Mouse (Mus musculus): ENCODE results near the gene Col20a1.

Gene Col20a1

DNA sequence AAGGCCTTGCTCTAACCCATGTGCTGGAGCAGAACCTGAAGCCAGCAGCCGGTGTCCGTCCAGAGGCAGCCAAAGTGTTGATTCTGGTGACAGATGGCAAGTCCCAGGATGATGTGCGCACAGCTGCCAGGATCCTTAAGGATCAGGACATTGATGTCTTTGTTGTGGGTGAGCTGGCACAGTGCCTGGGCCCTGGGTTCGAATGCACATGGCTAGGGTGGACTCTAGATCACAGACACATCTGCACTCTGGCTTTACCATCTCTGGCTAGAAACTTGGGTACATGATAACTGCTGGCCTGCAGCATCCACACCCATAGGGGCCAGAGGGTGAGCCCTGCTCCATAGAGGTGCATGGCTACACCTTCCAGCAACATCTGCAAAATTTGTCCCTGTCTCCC, 9.1 kb downstream of the Col20a1 start:
- no peak for DNase-seq (ENCODE audit: low spot score)

DNA sequence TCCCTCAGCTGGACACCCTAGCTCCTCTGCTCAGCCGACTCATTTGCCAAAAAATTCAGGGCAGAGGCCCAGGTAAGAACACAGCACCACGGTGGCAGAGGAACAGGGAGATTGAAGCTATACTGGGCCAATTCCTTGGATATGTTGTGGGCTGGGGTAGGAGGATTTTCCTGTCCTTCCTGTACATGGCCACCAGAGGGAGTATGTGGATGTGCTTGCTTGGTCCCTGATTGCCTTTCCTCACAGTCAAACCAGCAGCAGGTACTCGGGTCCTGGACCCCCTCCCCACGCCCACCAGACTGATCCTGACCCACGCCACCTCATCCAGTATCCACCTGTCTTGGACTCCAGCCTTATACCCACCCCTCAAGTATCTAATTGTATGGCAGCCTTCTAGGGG, 10.1 kb downstream of the Col20a1 start:
- DNase-seq (ENCODE audit: low spot score) = peak; percentile 63

DNA sequence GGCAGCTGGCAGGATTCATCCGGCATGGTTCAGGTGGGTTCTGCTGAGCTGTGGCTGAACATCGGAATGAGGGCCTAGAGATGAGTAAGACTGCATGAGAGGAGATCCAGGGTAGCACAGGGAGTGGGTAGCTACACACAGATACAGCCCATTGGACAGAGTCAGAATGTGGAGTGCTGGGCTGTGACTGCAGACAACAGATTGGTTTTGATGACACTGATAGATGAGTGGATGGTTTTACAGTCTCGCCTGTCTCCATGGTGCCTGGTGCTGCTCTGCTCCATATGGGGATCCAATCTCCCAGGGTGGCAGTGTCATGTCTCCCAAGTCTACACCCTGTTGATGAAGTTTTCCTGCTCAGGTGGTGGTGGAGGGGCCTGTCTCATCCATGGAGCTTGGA, 10.6 kb downstream of the Col20a1 start:
- no peak for DNase-seq (ENCODE audit: low spot score)

DNA sequence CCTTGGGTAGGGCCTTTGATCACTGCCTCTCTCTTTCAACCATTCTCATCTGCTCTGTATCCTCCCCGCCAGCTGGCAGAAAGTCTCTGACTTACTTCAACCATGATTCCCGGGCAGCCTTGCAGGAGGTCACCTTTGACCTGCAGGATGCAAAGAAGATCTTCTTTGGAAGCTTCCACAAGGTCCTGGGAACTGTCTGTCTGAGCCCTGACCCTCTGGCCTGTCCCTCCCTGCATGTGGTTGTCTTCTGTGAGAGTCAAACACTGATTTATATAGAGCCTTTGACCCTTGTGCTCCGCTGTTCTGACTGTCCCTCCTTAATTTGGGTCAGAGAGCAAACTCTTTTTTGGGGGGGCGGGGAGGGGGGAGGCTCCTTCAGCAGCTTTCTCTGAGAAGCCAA, 20.7 kb downstream of the Col20a1 start:
- no peak for DNase-seq (ENCODE audit: low spot score)

DNA sequence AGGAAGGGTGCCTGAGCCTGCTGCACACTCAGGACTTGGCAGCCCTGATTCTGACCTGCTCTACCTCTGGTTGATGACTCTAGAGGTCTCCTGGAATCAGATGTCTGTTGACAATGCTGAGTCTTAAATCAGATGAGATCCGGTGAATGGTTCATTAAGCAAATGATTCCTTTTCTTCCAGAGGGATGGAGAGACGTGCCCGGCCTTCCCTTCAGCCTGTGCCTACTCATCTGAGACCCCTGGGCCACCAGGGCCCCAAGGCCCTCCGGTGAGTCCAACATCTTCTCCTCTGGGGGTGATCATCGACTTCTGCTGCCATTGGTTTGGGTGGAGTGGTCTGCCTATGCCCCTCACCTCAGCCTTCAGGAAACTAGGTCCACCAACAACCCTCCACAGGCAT, 22.0 kb downstream of the Col20a1 start:
- no peak for DNase-seq (ENCODE audit: low spot score)

DNA sequence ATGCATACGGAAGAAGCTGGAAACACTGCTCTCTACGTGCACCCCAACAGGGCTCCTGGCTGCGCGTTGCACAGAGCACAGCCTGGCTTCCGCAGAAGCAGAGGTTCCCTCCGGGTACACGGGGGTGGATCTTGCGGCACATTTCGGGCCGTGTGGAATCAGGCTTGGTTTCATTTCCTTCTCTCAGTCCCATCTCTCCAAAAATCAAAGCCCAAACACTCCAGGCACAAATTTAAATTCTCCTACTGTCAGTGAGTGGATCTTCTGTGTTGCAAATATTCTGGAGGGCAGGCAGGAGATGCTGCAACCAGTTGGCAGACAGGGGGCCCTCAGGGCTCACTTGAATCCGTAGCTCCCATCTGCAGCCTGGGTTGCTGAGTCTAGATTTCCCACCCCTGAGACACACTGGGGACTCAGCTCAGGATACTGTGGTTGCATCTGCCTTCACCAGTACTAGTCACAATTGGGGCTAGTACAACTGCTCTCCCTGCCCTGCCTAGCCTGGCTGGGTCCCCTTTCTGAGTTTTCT, 45.1 kb downstream of the Col20a1 start:
- no peak for DNase-seq (ENCODE audit: low spot score)

DNA sequence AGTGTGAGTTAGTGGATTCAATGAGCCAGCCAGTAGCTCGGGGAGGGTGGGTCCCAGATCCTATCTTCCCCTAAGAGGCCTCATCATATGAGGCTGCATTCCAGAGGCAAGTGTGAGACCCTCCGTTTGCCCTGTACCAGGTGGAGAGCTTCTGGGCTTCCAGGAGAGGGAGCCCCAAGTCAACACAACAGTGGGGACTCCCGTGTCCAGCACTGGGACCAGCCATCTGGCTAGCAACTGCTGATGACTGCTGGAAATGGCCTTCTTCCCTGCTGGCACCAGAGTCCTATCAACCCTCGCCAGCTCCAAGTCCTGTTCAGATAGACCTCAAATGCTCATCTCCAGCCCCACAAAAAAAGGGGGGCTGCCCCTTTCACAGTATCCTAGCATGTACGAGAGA, 46.1 kb downstream of the Col20a1 start:
- DNase-seq (ENCODE audit: low spot score) = no peak

DNA sequence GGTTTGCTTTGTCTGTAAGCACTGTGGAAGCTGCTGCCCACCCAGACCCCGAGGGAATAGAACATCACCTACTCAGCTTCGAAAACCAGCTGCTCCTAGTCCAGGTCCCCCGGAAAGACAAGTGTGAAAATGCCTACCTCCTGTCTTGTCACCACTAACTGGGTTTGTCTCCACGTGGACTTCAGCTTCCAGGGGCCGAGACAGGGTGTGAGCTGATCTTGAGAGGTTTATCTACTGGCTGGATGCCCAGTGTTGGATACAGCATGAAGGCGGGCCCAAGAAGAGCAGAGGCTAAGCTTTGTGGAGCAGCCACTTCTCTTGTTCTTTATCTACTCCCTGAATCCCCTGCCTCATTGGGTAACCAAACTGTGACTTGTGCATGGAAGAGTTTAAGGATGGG, 47.0 kb downstream of the Col20a1 start:
- no peak for DNase-seq (ENCODE audit: low spot score)

DNA sequence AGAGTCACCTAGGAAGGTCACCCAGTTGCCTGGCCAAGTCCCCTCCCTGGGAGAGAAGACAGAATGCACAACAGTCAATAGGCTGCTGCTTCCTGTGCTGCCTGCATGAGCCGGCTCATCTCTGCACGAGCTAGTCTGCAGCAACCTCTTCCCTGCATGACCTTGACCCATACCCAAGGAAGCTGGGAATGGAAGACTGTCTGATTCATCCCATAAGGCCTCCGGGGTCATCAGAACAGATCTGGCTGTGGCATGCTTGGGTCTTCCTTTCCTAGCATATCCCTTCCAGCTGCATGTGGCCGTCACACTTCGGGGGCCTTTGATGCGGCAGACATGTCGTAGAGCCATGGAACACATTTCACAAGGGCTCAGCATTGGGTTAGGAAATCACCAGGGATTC, 48.9 kb downstream of the Col20a1 start:
- DNase-seq (ENCODE audit: low spot score) = no peak

DNA sequence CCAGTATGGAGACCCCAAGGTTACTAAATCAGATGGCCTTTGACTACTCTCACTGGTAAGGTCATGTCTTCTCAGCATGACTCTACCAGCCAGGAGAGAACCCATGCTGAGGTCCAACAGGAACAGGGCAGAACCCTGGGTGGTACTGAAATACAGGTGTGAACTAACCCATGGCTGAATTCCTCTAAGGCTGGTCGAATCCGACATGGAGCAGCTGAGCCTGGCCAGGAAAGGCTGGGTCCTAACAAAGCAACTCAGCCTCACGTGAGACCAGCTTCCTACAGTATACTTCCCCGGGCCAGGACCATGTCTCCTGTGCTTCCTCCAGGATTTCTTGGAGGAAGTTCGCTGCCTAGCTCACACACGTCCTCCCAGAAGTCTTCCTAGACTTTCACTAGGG, 50.2 kb downstream of the Col20a1 start:
- no peak for DNase-seq (ENCODE audit: low spot score)

DNA sequence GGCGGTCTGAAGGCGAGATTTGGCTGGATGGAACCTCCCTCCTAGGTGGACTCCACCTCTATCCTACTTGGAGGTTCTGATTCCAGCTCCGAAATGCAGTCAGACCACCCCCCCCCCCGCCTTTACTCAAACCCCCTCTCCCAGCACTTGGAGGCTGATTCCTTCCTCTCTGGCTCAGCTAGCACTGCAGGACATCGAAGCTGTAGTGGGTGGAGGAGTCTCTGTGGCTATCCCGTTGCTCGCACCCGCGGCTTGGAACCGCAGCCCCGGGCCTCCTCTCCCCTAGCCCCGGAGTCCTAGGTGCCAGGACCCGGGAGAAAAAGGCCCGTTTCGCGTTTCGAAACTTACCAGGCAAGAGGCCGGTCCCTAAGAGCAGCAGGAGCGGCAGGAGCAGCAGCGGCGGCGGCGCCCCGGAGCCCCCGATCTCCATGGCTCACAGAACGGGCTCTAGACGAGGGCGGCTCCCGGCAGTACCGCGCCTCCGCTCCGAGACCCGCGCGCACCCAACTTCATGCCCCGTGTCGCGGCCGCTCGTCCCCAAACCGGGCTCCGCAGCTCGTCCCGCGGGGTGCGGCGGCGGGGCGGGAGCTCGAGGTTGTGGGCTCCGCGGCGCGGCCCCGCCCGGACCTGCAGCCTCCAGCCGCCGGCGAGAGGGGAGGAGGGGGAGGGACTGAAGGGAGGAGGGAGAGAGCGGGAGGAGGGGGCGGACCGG, 52.5 kb downstream of the Col20a1 start:
- no peak for DNase-seq (ENCODE audit: low spot score)

DNA sequence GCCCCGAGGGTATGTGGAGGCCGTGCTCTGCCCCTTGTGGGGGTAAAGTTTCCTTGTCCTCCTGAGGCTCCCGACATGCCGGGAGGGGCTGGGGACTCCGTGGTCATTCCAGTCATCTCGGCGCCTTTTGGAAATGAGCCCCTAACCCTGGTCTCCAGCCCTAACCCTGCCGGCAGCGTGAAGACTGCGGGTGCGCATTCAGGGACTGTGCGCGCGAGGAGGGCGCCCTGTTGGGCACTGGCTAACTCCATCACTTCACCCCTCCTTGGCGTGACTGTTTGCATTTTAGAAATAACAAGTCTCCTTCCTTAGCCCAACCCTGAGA, 53.0 kb downstream of the Col20a1 start:
- DNase-seq (ENCODE audit: low spot score) = no peak

DNA sequence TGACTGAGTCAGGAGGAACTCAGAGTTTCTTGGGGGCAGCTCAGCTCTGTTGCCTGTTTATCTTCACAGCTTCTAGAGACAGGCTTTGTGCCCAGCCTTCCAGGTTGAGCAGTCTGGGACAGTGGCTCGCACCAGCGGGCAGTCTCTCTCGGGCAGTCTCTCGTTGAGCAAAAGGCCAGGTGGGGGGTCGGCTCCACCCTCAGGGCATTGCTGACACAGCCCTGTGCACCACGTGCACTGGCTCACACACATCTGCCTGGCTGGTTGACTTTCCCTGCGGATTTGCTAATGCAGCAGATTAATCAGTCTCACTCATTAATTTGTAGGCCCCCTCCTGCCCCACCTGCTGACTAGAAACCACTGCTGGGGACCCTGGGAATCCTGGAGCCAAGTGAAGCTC, 55.6 kb downstream of the Col20a1 start:
- no peak for DNase-seq (ENCODE audit: low spot score)

DNA sequence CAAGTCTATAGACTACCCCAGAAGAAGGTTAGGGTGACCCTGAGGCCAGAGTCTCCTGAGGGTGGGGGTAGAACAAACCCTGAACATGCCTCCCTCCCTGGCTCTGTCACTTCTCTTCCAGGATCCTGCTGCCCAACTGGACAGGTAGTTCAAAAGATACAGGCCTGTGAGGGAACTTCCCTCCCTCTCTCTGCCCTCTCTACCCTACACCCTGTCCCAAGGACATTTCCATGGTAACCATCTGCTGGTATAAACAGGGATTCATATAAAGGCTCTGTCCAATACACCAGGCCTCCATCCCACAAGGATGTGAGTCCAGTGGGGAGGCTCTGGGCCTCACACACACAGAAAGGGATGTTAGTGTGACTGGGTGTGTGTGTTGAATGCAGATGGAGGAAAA, 56.0 kb downstream of the Col20a1 start:
- no peak for DNase-seq (ENCODE audit: low spot score)

DNA sequence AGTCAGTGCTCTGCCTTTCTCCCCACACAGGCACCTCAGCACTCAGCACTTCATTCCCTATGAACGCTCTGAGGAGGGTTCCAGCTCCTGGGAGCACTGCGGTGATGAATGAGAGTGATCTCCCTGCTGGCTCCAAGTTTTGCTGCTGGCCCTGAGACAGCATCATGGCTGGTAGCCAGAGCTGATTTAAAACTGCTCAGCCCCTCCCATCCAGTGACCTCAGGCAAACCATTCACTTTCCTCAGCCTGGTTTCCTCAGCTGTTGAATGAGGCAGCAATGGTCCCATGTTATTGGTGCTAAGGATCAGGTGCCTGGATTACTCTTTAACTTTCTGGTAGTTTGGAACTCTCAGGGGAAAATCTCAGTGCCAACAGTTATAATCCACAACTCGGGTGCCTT, 57.1 kb downstream of the Col20a1 start, which contains the start of gene Chrna4:
Gene Chrna4 (minus strand): TSS at position 110 of the 400 bp plus-strand sequence.
- peak; percentile 55 for DNase-seq (ENCODE audit: low spot score)

DNA sequence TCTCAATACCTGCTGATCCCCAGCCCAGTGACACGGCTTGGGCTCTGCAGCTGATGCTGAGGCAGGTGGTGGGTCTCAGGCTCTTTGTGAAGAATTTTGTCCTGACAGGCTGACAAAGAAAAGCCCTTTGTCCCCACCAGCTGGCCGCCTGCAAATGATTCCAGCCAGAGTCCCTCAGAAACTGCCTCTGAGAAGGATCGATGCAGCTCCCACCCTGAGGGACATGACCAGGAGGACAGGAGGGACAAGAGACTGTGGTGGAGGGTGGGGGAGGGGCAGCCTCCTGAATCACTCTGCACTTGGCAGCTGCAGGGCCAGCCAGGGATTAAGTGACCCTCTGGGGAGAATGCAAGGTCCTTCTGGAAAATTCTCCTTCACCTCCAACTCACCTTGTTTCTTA, 57.7 kb downstream of the Col20a1 start:
- no peak for DNase-seq (ENCODE audit: low spot score)

DNA sequence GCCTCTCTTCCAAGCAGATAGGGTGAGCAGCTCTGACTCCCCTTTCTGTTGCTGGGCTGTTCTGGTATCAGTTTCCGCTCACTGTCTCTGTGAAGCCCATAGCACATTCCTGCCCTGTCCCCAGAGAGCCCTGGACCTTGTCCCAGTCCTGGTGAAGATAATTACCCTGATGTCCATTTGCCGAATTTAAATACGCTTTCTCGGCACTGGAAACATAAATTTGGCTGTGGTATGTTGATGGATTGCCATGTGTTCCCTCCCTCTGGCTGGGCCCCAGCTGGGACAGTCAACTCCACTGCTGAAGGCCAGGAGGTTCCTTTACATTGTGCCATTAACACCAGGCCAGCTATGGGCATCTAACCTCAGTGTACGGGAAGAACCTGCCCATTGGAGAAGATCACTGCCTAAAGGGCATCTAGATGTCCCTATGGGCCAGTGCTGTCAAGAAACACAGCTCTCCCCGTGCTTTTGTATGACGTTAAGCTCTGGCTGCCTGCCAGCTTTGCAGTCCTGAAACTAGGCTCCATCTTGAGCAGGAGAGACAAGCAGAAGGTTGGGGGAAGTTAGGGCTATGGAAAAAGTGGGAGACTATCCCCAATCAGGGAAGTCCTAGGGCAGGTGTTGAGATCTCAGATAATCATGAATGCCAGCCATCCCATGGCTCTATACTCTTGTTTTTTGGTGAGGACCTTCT, 62.1 kb downstream of the Col20a1 start:
- peak; percentile 39 for DNase-seq (ENCODE audit: low spot score)

DNA sequence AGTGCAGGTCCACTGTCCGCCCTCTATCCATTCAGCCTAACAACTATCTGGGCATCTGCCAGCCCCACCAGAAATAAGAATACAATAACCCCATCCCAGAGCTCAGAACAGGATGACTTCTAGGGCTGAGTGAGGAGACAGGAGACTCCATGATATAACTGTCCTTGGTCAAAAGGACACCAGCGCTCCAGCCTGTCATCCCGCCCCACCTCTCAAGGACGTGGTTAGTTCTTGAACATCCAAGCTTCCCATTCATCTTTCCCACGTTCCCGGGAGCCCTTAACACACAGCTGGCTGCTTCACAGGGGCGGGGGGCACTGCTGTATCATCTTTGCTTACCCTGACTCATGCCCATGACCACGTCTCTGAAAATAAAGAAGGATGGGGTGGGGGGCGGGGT, 62.7 kb downstream of the Col20a1 start:
- DNase-seq (ENCODE audit: low spot score) = no peak

DNA sequence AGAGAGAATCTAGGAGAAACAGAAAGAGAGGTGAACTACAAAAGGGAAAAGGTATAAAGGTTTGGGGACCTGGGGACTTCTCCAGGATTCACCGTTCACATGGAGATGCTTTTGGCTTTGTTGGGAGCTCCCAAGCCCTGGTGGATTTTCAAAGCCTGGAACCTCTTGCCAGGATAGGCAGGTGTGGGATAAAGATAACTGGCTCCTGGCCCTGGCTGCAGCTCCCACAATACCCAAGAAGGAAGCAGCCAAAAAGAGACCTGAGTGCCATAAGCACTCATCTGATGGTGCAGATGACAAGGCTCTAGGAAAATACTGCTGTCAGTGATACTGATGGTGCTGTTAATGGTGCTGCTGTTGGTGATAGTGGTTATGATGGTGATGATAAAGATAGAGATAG, 65.8 kb downstream of the Col20a1 start:
- no peak for DNase-seq (ENCODE audit: low spot score)

DNA sequence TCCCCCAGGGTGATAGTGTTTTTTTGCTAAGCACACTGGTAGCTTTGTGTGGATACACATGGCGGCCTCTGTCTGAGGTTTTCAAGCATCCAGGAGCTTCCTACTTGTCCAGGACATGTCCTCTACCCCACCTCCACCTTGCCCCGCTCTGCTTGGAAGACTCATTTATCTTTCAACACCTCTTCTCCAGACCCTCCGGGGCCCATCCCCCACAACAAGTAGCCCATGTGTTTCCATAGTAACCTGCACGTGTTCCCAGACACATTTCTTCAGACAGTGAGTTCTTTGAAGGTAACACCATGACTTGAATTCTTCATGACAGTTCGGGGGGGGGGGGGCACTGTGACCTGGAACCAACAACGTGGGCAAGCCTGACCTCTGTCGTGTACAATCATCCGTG, 71.0 kb downstream of the Col20a1 start:
- DNase-seq (ENCODE audit: low spot score) = no peak

DNA sequence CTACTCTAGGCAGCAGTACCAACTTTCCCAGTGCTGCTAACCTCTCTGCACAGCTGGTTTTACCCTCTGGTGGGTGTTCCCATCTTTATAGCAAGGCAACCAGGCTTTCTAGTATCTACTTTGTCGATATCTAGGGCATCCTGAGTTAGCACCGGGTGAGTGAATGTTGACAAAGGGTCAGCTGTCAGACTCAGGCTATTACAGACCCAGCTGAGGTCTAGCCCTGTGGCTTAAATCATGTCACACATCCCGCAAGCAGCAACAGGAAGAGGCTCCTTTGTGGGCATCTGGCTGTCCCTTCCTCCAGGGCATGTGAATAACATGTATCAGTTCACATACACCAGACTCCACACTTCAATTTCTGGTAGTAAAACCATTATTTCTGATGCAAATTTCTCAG, 71.9 kb downstream of the Col20a1 start:
- DNase-seq (ENCODE audit: low spot score) = no peak

DNA sequence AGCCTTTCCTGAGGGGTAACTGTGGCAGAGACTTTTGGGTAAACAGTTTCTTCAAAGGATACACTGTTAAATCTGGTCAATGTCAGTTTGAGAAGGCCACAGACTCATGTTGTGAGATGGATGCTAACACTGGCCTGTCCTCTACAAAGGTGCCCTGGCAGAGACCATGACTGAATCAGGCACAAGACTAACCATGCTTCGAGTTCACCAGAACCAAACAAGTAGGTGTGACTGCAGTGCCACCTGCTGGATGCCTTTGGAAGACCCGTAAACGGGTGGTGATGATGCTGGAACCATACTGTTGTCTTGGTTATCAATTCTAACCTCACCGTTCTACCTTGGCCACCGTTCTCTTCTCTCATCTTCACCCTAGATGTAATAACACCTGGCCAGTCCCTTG, 73.8 kb downstream of the Col20a1 start:
- DNase-seq (ENCODE audit: low spot score) = peak; percentile 79

DNA sequence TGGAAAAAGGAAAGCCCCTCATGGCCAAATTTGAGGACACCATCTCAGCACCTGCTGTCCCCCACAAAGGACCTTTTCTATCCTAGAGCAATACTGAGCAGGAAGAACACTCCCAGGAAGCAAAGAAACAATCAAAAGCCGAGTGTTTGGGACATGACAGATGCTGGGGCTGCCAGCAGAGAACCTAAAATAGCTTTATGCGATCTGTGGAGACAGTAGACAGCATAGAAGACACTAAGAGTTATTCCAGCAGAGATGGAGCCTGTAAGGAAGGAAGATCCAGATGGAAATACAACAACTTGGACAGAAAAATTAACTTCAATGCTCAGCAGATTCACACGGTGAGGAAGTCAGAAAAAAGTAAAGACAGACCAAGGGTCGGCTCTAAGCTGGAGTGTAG, 79.5 kb downstream of the Col20a1 start:
- no peak for DNase-seq (ENCODE audit: low spot score)
